Mouse (Mus musculus): ENCODE data around the gene Cltc. TPM values are rescaled to one million over a fixed set of nuclear protein-coding genes. Genes with fewer than 3 reads are reported as not detected.

The Cltc gene
- total RNA-seq, 2 experiments from 2014 or later = 144 to 179 TPM

DNA sequence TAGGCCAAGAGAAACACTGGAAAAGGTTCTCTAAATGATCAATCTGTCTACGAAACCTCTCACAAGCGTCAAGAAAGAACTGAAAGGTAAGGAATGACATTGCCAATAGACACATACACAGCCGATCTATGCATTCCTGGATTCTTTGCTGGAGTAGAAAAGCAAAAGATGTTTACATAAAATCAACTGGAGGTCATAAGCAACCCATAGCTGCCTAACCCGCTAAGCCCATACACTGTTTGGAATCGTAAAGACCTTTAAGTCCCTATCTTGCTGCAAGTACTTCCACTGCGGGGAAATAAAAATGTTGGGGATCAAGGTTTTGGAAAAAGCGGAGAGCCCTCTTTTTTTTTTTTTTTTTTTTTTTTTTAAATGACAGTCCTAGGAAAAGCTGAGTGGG is 74.5 kb downstream of the Cltc start:
- DNase-seq = no peak

DNA sequence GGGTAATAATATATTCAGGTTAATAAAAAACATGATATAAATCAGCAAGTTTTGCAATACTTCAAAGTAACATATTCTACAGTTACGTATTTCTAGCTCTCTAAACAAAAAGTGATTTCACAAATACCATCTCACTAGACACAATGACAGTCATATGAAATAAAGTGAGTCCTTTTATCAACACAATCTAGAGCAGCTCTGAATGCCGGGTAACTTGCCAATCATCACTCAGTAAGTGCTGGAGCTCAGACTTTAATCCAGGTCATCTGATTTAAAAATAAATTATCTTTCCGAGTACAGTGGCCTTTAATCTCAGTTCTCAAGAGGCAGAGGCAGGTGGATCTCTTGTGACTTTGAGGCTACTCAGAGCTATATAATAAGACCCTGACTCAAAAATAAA is 75.9 kb downstream of the Cltc start:
- no peak for DNase-seq

DNA sequence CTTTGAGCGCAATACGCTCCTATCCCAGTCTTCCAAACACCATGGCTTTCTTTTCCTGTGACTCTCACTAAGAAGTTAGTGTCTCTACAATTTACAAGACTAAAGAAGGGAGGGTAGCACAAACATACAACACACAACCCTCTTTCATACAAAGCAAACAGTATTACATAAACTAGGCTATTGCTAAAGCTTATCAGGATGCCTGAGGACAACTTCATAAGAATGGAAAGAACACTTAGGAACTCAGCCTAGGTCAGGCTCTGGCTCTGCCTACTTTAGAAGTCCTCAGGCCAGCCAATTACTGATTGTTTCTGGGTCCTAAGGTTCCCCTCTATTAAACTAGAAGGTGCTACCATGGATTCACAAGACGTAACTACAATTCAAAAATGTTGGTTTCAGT is 76.6 kb downstream of the Cltc start:
- no peak for DNase-seq

DNA sequence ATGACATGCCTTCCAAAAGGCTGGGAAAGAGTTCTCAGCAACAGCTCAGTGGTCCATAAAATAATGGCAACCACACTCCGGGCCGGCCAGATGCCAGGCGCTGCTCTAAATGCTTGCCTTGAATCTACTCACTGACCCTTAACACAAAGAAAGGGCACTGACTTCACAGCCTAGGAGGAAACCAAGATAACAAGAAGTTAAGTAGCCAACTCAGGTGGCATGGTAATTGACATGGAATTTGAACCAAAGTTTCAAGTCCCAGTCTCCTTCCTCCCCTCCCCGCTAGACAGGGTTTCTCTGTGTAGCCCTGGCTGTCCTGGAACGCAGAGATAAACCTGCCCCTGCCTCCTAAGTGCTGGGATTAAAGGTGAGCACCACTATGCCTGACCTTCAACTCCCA is 78.4 kb downstream of the Cltc start:
- no peak for DNase-seq

DNA sequence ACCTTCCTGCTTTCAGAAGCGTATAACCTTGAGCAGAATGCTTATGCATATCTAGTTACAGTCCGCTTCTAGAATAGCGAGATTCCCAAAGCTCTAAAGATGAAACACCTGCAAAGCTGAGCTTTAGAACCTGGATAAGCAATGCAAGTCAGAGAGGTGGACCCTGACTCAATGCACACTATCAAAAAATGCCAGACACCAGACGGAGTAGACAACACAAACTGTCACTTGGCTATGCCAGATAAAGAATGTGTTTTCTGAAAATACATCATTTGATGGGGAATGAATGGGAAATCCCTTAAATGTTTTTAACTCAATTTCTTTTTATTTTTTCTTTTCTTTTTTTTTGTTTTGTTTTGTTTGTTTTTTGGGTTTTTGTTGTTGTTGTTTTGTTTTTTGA is 81.8 kb downstream of the Cltc start:
- DNase-seq = no peak

DNA sequence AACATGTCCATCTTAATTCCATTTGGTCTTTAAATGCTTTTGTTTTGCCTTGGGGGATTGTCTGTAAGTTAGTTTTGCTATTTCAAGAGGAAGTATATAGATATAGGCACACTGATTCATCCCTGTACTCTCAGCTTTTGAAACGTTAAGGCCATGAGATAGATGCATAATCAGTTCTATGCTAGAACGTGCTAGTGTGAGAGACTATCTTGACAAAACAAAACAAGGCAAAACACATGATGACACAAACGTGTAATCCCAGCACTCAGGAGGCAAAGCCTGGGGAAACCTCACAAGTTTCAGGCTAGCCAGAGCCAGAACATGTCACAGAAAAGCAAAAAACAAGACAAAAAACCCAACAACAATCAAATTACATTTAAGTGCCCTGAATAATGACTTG is 84.6 kb downstream of the Cltc start:
- no peak for DNase-seq

DNA sequence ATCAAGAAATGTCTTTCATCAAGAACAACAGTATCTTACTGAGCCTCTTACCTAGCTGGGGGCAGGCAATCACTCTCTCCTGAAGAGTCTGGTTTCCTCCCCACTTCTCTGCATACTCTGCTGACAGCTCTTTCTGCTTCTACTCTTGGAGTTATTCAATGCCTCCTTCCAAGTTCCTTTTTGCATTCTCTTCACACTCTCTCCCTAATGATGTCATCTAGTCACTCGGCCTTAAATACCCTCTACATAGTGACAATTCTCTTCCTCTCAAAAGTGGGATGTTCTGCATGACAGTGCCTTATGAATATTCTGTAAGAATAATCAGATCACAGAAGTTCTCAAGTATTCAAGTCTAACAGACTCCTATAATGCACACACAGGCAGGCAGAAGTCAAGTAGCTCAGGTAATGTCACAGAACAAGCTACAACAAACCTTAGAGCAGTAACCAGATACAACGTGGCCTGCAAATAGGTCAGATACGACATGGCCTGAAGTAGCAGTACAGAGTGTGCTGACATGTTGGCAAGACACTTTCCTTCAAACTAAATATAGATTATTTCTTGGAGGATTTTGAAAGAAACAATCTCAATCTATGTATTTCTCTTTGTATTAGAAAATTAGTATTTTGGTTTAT is 86.2 kb downstream of the Cltc start:
- no peak for DNase-seq

DNA sequence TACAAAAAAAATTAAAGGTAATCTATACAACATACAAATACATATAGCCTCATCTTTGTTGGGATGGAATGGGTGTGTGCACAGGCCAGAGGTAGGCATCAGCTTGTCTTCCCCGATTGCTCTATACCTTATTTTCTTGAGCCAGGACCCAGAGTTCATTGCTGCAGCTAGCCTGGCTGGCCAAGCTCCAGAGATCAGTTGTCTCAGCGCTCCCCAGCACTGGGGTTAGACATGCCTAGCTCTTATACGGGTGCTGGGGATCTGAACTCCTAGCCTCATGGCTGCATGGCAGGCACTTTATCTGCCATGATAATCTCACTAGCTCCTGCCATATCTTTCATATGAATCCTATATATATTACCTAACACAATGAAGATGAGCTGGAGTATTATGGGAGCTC is 89.2 kb downstream of the Cltc start:
- DNase-seq = no peak

DNA sequence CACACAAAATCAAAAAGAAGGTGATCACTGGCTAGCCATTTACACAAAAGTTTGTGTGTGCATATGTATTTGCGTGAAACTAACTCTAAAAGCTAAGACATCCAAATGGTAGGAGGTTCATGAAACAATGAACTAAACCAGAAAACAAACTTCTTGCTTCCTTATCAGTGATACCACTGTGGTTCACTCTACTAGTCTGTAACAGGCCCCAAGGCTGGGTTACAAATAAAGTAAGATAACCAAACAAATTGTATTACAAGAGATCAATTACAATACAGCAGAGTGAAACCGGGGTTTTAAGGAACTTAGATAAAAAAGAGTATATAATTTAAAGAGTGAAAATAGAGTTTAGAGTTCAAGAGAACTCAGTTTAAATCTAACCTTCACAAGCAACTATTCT is 89.8 kb downstream of the Cltc start:
- no peak for DNase-seq

DNA sequence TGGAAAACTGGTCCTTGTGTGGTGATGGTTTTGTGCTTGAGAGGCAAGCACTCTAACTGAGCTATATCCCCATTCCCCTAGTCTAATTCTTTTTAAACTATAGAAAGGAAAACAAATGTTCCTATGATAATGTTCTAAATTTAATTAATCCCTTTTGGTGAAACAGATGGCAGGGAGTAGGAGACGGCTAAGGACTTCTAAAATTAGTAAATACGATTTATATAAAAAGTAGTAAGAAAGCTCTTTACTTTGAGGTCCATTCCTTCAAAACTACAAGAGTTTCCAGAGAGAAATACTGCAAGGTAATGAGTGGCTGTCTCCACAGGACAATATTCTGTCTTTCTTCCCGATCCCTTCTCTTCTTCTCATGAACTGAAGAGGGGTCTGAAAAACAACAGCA is 93.0 kb downstream of the Cltc start:
- no peak for DNase-seq

DNA sequence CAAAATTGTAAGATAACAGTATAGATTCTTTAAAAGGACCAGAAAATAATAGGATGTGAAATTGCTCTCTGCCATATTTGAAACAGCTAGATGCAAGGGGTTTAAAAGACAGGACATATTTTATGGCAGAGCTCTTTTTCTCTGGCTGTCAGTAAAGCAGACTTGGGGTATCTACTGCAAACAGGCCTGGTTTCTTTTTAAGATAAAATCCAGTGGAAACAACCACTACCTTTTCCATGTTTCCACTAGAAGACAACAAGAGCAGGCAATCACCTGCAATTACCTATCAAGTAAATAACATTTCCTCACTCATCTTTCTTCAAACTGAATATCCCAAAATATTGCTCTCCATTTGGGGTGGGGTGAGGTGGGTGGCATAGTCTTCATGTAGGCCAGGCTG is 93.4 kb downstream of the Cltc start:
- no peak for DNase-seq

DNA sequence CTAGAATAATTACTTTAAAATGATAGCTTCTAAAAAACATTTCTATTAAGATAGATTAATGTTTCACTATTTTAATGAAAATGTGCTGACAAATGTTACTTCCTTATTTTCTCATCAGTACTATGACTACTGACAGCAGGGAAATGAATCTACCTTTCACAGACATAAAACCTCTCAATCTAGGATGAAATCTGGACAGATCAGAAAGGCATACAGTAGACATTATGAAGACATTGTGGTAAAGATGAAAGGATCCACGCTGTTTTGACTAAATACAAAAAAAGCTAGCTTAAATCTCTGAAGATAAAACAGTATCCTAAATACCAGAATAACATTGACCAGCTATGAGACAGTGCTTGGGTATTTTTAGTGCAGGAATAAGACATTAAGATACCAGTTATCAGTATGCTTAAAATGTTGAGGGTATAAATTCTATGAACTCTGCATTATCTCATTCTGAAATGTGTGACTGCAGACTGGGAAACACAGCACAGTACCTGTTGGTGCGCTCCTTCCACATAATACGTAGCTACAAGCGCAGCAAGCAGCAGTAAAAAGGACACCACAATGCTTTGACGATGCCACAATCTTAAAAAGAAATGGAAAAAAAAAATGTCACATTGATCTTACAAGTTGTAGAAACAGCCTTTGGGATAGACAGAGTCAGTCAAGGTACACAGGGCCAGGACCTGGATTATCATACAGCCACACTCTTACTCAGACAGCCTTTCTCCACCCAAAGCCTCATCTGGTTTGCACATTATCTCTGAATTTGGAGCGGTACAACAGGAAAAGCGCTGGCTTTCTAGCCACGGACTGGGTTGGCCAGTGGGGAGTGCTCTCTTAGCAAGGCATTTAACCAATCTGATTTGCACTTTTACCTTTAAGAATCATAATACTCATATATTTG is 94.1 kb downstream of the Cltc start:
- no peak for DNase-seq

DNA sequence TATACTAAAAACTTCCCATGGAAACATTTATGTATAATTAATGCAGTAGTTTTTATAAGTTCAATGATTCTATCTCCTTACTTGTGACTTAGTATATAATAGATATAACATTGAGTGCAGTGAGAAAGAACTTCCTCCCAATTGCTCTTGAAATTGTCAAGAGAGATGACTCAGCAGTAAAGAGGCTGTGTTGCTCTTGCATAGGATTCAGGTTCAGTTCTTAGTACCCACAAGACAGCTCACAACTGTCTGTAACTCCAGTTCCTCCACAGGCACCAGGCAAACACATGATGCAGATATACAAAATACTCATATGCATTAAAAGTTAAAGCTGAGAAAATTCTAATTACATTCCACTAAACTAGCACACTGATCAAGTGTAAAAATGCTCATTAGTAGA is 99.5 kb downstream of the Cltc start:
- no peak for DNase-seq

DNA sequence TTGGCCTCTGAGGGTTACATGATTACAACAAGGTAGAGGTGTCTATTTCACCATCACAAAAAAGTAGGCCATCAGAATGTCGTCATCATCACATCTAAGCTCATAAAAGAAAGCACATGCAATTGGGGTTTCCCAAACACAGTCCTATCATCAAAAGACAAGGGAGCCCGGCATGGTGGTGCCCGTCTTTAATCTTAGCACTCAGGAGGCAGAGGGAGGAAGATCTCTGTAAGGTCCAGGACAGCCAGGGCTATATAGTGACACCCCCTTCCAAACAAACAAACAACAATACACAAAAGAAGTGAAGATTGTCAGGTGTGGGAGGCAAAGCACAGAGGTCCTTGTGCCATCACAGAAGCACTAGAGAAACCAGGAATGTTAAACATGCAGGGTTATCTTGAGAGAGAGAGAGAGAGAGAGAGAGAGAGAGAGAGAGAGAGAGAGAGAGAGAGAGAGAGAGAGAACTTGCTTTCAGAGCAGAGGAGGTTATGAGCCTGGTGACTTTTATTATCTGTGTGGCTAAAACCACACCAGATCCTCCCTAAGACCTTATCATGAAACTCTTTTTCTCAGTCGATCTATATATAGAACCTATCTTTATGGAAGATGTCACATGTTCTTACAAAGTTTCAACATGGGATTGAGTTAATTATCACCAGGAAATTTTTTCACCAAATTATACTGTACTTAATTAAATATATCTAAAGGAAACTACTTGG is 100.4 kb downstream of the Cltc start:
- no peak for DNase-seq

DNA sequence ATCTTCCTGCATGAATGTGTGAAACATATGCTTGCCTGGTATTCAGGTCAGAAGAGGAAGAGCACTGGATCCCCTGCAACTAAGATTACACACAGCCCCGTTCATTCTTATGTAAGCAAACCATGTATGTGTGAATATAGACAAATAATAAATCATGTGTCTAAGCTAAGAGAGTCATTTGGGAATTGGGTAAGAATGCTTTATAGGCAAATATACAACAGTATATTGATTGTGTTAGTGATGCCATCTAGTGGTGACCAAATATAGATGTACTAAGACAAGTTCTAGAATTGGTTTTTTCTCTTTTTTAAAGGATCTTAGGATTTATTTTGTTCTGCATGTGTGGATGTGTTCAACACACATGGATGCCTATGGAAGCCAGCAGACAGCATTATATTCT is 101.7 kb downstream of the Cltc start:
- no peak for DNase-seq

DNA sequence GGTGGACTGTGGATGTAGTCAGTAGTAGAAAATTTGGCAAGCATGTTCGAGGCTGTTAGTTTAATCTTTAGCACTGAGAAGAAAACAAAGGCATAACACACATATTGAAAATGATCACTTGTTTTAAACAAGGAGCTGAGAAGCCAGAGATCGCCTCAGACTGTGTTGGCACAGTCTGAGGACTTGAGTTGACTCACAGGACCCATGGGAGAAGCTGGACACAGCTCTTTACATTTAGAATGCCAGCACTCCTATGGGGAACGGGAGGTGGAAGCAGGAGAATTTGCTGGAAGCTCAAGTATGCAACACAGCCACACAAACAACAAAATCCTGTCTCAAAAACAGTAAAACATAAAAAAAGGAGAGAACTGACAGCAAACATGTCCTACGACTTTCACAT is 103.3 kb downstream of the Cltc start:
- DNase-seq = no peak

DNA sequence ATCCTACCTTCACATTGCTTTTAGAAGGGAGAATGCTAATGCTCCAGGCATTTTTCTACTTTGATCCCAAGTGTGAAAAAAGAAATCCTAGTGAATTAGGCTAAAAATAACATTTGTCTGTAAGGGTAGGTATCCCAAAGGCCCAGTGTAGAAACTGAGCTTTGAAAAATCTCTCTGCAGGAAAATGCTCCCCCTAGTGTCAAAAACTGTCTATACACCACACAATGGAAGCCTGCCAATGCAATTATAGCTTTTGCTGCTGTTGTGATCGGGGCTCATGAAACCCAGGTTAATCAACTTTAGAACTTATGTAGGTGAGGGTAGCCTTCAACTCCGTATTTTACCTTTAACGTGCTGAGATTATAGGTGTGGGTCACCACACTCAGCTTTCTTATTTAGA is 103.9 kb downstream of the Cltc start:
- DNase-seq = peak; percentile 26

DNA sequence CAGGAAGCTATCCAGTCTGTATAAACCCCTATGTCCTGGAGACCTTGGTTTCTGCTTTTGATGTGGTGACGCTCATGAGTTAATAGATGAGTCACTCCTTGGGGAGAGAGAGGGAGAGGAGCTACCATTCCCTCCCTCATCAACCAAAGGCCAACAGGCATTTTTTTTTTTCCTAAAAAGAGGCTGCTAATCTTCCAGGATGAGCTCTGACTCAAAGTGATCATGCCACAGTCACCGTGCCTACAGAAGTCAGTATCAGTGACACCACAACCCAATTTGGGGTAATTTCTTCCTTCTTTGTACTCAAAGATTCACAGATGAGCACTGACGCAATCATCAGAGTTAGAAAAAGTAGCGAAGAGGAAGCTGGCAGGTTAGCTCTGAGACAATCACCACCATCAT is 104.8 kb downstream of the Cltc start:
- no peak for DNase-seq

DNA sequence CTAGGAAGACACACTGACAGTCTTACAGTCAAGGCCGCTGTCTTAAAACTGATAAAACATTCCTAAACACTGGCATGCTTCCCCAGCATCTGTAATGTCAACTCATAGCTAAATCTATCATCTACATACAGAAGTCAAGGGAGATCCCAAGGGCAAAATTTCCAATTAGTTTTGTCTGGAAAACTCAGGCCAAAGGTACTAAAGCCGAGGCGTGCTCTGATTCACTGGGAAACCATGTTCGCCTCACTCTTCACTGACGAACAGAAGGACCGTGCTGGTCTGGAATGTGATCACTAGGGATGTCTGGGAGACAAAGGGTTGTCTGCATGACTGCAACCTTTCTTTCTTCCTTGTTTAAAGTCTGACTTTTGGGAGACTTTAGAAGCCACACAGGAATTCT is 106.7 kb downstream of the Cltc start:
- no peak for DNase-seq

DNA sequence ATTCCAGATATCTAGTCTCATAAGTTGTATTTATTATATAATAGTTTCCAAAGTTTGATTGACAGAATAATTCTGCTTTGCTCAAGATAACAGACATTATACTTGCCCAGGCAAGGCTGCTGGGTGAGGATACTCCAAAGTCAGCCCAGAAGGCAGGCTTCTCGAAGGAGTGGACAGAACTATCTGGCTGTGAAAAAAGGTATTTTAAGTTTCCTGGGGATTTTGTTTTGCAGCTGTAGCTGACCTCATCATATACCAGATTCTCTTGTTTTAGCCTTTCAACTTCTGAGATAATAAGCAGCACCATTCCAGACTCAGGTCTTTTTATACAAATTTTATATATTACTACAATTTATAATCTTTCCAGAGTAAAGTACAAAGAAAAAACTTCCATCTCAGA is 107.8 kb downstream of the Cltc start:
- DNase-seq = no peak

DNA sequence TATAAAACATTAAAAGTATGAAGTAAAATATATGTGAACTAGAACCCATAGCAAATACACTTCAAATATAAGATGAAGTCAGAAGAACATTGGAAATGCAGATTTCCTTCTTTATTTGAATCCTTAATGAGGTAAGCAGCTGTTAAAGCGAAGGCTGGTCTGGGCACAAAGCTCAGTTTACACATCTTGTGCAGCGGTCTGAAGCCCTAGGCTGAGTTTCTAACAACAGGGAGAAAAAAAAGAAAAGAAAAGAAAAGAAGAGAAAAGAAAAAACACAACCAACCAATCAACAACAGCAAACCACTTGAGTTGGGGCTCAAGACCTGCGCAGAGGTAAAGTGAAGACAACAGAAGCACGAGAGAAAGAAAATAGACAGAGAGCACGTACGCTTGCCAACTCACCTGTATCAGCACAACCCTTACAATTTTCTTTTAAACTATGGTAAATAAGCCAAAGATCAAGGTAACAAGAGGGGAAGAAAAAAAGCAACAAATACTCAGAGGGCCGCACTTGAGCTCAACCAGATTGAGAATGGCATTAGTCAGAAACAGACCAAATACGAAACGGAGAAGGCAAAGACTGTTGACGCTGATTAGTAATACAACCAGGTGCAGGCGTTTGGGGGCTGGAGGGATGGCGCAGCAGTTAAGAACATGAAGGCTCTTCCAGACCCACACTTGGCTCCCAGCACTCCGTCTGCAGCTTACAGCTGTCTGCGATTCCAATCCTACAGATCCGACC is 109.5 kb downstream of the Cltc start:
- no peak for DNase-seq

DNA sequence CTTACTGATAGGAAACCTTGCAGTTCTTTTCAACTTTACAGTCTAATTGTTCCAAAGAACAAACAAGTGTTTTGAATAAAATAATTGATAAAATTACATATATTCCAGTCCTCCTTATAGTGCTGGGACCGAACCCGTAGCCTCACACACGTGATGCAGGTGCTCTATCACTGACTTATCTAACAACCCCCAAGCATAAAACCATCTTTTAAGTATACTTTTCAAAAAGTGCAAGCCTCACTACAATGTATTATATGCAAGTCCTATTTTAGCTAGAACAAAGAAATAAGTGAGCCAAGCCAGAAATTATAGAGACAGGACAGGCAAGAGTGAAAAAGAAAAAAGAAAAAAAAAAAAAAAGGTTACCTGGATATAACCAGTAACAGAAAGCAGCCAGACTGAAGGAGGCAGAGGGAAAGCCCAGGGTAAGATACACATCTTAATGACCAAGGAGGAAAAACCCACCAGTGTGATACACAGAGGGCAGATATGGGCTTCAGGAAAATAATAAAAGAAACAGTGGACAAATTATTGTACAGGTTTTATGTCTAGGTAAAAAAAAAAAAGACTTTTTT is 110.4 kb downstream of the Cltc start:
- DNase-seq = no peak

All from gastrocnemius, postnatal 10 days (tissue).